Mouse (Mus musculus) cortical plate, adult 2 months (tissue): ENCODE data around the gene Hist1h4c. TPM values are rescaled to one million over a fixed set of nuclear protein-coding genes. Genes with fewer than 3 reads are reported as not detected.

Experiments
- H3K27ac ChIP-seq: fragments of 200-500 bp; 2 replicates; pipeline ENCODE4 v1.5.1; 2012; ENCODE audit warnings: low read length, control low read depth, inconsistent platforms; ENCODE audit not compliant: insufficient read depth
- H3K4me1 ChIP-seq: fragments of 200-500 bp; 2 replicates; pipeline ENCODE4 v1.6.1; 2011; ENCODE audit warnings: low read length; ENCODE audit not compliant: control insufficient read depth, insufficient read depth
- H3K4me3 ChIP-seq: fragments of 200-500 bp; 2 replicates; pipeline ENCODE4 v1.5.1; 2011; ENCODE audit warnings: mild to moderate bottlenecking, low read length, control low read depth; ENCODE audit not compliant: insufficient read depth
- CTCF ChIP-seq: fragments of 200-500 bp; IDR thresholded peaks from 2 replicates; pipeline ENCODE4 v1.5.1; 2011; ENCODE audit warnings: mild to moderate bottlenecking, control low read depth, low read length; ENCODE audit not compliant: insufficient read depth; ENCODE audit errors: extremely low read depth
- POLR2A ChIP-seq: fragments of 200-500 bp; IDR thresholded peaks from 2 replicates; pipeline ENCODE4 v1.6.1; 2011; ENCODE audit warnings: mild to moderate bottlenecking, low read length, control low read depth; ENCODE audit not compliant: insufficient read depth; ENCODE audit errors: extremely low read depth
- polyA plus RNA-seq: library from polyadenylated mRNA; depleted of rRNA; stranded (reverse); fragments of >200 nt; gene quantifications from 2 replicates; pipeline ENCODE4 v1.2.3, GENCODE M21; 2012

Hist1h4c gene
- polyA plus RNA-seq, 1 experiment: 9.6 TPM

DNA sequence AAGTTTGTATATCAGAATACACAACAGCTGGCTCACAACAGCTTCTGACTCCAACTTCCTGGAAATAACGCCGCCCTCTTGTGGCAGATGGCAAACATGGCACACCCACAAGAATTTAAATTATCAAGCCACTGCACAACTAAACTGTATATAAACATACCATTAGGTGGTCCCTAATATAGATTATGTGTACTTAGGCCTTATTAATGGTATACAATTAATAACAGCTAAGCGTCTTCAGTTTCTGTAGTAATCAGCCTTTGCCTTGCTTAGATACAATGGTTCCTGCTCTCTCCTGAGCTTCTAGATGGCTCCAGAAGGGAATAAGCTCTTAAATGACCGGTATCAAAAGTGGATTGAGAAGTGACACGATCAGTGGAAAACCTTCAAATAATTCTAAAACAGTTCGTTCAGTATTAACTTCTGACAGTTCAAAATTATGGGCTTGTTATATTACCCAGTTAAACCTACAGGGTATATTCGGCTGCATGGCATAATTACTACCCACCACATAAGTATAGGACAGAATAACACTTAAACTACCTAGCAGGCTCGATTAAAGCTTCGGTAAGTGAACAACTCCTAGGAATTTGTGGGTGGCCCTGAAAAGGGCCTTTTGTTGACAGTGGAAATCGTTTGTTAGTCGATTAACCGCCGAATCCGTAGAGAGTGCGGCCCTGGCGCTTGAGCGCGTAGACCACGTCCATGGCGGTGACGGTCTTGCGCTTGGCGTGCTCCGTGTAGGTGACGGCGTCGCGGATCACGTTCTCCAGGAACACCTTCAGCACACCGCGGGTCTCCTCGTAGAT lies 559 bp downstream of the Hist1h4c start:
- H3K27ac ChIP-seq: 0 out of 2 replicates have a peak overlapping the region, but pooled peaks have one; percentile 29
- no peaks in the 10 kb centered on the region for H3K4me1 ChIP-seq
- H3K4me3 ChIP-seq: peak overlapping the region; percentile 46
- TF ChIP-seq CTCF (peak; percentile 60), POLR2A (no peak)

GRCm38 (mm10) chr13:23696061-23696474 lies 2.2 kb downstream of the Hist1h4c start:
- TF ChIP-seq CTCF: no peak
- TF ChIP-seq POLR2A: no peak
- Histone ChIP-seq H3K4me1 (no peaks in the 10 kb centered on the region), H3K4me3 (no peak overlapping the region), H3K27ac (no peak overlapping the region)

DNA sequence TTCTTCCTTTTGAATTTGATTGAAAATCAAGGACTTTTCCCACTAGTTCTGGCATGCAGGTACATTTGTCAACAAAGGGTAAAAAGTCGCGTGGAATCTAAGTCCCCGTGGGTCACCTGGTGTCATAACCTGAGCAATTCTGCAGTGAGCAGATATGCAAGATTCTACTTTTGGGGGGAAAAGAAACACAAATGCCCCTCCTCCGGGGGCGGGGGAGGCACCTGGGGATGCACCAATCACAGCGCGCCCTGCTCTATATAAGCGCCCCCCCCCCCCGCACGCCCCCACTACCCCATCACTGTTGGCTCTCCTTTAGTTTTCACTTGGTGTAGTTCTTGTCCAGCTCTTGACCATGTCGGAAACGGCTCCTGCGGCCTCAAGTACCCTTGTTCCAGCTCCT lies 2.7 kb downstream of the Hist1h4c start, which contains the start of gene Hist1h1t:
Gene Hist1h1t, plus strand, starts transcription at position 301 of the 400 bp plus-strand sequence.
- TF ChIP-seq CTCF (no peak), POLR2A (no peak)
- no peak within 1 kb of the TSS for H3K4me3 ChIP-seq
- no peak within 1 kb of the TSS for H3K27ac ChIP-seq
- H3K4me1 ChIP-seq: no peaks in the 10 kb centered on the region

DNA sequence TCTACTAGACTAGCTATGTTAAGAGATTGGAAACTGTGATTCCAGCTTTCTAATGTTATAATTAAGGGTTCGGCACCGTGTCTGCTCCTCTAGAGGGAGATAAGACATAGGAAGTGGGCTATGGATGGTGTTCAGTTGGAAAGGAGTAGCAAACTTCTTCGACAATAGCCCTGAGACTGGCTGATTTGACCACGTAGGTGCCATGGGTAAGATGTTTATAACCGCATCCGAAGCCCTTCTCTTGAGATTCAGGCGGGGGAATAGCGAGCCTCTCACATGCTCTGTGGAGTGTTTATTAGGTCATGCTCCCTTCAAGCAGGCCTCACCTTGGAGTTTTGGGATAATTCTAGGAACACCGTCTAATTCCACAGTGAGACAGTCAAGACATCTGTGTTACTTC lies 3.3 kb downstream of the Hist1h4c start:
- H3K4me3 ChIP-seq: no peak overlapping the region
- TF ChIP-seq POLR2A (no peak), CTCF (no peak)

DNA sequence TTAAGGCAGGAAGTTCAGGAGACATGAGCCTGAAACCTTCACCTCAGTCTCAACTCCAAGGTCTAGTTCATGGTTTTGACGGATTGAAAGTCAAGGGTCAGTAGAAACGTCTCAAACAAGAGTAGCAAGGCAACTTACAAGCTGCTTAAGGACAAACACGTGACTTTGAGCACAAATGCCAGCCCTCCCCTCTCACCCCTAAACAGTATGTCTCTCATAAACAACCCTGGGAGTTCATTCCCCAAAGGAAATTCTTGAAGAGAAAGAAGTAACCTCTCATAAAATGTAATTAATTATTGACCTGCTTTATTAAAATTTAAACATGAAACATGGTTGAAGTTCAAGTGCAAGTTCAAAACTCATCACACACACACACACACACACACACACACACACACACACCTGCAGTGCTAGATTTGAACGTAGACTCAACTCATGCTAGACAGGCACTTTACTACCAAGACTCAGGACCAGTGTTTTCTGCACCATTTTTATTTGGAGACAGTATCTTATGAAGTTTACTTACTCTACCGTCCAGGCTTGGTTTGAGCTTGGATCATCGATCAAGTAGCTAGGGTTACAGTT lies 4.3 kb downstream of the Hist1h4c start:
- TF ChIP-seq CTCF: no peak
- TF ChIP-seq POLR2A: no peak
- Histone ChIP-seq H3K27ac (no peak overlapping the region), H3K4me3 (no peak overlapping the region), H3K4me1 (no peaks in the 10 kb centered on the region)

More for the DNA sequence above, 3.3 kb downstream of the Hist1h4c start:
- no peak overlapping the region for H3K27ac ChIP-seq
- H3K4me1 ChIP-seq: no peaks in the 10 kb centered on the region

DNA sequence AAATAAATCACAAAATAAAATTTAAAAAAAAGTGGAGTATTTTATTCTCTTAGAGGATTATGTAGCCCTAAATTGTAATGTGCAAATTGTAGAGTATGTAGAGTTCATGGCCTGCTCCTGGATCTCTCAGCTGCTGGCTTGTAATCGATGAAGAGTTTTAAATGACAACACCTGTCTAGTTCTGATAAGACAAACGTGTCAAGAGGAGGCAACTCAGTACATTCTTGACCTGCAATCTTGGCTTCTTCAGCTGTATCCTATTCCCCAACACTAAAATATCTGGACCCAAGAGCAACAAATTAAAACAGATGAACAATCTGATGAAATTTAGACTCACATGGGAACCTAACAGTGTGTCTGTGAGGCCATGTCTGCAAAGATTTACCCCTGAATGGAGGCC lies 8.8 kb downstream of the Hist1h4c start:
- no peak overlapping the region for H3K4me3 ChIP-seq
- no peaks in the 10 kb centered on the region for H3K4me1 ChIP-seq
- H3K27ac ChIP-seq: no peak overlapping the region
- TF ChIP-seq CTCF: no peak
- TF ChIP-seq POLR2A: no peak

- Histone ChIP-seq H3K4me1 (no peaks in the 10 kb centered on the region), H3K4me3 (no peak overlapping the region), H3K27ac (no peak overlapping the region)
- TF ChIP-seq POLR2A: no peak
- TF ChIP-seq CTCF: no peak
Measured at GRCm38 (mm10) chr13:23688956-23689355, 9.3 kb downstream of the Hist1h4c start.

GRCm38 (mm10) chr13:23687907-23688306 lies 10.3 kb downstream of the Hist1h4c start:
- Histone ChIP-seq H3K27ac (no peak overlapping the region), H3K4me1 (no peaks in the 10 kb centered on the region), H3K4me3 (no peak overlapping the region)
- TF ChIP-seq POLR2A (no peak), CTCF (no peak)

DNA sequence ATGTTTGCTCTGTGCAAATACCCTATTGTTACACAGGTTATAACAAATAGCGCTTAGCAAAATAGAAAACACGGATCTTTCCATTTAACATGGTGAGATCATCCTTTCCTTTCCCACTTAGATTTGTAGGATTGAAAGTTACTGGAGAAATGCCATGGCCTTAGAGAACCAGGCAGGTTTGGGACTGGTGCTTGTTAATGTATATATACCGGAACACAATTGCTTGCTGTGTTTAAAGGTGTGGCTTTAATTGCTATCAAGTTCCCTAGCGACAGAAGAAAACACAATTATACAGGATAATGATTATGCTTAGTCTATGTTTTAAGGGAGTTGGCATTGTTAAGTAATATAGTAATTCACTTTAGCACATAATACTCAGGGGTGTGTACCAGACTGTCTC lies 11.1 kb downstream of the Hist1h4c start:
- Histone ChIP-seq H3K27ac (no peak overlapping the region), H3K4me3 (no peak overlapping the region), H3K4me1 (no peaks in the 10 kb centered on the region)
- TF ChIP-seq CTCF: no peak
- TF ChIP-seq POLR2A: no peak

DNA sequence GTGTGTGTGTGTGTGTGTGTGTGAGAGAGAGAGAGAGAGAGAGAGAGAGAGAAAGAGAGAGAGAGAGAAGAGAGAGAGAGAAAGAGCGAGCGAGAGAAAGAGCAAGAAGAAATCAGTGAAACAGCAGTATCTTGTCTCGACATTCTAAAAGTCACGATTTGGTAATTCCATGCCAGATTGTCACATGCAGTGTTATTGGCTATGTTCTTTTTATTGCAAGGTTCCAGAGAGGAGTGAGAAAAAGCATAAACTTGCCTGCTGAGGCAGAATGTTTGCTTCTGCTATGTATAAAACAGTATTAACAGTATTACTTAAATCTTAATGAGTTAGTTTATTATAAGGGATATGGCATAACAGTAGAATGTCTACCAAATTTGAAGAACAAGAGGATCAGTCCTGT lies 12.3 kb downstream of the Hist1h4c start:
- TF ChIP-seq CTCF (no peak), POLR2A (no peak)
- Histone ChIP-seq H3K4me3 (peak overlapping the region; percentile 57; the same call in 1 of the 2 replicates), H3K4me1 (no peaks in the 10 kb centered on the region), H3K27ac (peak overlapping the region; percentile 19; the same call in 1 of the 2 replicates)
